Mouse (Mus musculus) cerebellum, postnatal 36 days (tissue): ENCODE results near the gene Kif11.
A peak's percentile ranks its signal among the peaks of the same experiment; 100 is the strongest.

Experiments used
- DNase-seq, 2 experiments: peaks; one replicate each; pipeline ENCODE4 v3.0.0; 2021 to 2022; ENCODE audit warnings: mixed read lengths in 2 of 2

Kif11 gene

DNA sequence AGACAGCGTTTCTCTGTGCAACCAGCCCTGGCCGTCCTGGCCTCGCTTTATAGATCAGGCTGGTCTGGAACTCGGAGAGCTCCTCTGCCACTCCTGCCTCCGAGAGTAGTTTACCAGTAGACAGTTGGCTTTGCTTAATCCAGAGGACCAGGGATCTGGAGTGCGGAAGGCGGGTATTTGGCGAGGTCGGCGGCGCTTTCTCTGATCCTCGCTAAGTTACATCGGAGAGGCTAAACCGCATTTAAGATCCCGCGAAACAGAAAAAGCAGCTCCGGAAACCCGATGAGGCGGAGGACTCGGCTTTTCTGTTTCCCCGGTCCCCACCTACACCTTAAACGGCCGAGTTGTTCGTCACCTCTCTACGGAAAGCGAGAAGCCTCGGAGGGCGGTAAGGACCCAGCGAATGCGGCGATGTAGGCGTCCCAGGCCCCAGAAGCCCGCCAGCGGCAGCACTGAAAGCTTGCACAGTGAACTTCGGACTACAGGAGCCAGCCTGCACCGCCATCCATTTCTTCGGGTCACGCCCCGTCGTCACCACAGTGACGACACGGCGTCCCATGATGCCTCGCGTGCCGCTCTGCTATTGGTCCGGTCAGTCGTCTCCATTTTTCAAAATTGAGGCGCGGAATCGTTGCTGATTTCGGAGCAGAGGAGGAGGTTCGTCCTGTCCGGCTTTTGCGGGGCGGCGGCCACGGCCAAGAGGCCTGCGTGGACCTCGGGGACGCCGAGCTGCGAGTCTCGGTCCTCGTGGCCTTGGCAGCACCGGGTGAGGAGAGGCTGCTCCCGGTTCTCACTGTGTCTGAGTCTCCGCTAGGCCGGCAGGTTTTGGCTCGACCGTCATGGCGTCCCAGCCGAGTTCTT, at the start of gene Kif11:
Gene Kif11, plus strand, starts transcription at position 649 of the 861 bp plus-strand sequence.
- DNase-seq: peak; percentile 94 to 95

DNA sequence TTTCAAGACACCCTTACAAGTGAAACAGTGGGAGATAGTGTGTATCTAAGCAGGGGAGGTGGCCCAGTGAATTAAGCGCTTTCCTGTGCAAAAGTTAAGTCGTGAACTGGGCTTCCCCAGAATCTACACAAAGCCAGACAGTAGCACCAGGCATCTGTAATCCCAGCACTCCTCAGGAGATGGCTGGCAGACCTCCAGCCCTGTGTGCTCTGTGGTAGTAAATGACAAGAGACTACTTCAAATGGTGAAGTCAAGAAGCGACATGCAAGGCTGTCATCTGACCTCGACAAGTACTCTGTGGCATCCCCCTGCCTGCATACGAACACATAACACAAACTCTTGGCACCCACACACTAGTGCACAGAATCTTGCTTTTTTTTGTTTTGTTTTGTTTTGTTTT, 49.0 kb upstream of the Kif11 start:
- peak; percentile 13 to 23 for DNase-seq

DNA sequence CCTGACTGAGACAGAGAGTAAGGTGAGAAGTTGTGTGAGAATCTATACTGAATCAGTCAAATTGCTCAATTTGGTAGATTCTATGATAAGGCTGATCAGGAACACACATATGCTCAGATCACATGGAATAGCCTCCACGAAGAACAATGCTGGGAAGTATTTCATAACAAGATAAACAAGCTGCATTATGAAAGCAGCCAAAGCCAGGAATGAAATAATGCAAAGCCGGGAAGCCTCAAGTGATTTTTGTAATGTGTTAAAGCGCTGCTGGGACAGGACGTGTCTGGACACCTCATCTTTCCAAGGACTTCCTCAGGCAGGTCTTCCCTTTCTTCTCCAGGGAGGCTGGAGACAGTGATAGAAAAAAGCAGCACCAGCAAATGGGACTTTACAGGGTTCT, 43.5 kb upstream of the Kif11 start:
- DNase-seq: no peak

DNA sequence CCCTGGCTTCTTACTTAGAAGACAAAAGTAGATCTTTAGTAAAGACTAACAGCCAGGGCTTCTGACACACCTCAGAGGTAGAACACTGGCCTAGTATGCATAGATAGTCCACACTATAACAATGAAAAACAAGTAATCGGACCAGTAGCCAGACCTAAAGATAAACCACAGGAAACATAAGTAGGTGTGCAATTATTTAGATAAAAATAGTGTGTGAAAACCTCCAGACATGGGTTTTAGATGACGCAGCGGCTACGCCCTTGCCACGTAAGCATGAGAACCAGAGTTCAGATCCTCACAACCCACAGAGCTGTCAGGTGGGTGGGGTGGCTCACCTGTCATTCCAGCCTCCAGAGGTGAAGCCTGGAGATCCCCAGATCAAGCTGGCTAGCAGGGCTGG, 42.8 kb upstream of the Kif11 start:
- DNase-seq: no peak

DNA sequence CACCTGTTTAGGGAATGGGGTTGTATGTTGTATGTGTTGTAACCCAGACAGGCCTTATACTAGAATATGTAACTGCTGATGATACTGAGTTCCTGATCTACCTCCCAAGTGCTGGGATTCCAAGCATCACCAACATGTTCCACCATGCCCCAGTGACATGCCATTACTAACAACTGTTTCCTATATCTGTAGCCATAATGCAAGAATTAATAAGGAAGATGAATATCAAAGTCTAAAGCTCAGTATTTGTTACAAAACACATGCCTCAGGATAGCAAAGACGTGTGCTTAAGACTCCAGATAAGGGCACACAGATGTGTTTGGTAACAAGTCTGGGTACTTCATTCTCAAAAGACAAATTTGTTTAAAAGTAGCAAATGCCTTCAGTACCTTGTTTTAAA, 40.8 kb upstream of the Kif11 start:
- no peak for DNase-seq

DNA sequence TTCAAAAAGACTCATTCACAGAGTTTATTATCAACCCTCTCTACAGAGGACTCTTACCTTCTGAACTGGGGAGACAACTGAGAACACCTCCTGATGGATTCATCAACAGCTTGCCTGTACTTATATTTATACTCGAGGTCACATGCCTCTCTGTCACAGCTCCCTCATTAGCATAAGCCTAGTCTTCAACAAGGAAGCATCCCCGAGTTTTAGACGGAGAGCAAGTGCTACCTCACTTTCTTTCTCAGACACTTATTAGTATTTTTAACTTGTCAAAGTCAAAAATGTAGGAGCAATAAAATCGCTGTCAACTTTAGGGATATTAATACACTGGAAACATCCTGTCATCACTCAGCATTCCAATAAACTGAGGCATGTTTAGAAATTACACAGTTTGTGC, 38.5 kb upstream of the Kif11 start, which contains the start of gene Ide:
Gene Ide, minus strand, starts transcription at position 101 of the 400 bp plus-strand sequence.
- DNase-seq: no peak

DNA sequence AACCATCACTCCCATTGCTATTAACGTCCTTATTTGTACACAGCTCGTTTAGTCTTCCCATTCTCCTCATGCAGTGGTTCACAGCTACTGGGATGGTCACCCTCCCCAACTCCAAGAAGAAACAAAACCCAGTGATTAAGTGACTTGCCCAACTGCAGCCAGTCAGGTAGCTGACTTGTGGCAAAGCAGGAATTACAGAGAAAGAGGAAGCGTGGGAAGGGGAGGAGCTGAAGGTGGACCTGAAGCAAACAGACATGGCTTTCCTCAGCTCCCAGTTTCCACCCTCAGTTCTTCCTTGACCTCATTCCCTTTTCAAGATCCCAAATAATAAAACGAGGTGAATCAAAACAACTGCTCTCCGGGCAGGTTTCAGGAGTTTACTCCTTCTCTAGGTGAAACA, 35.7 kb upstream of the Kif11 start:
- no peak for DNase-seq

DNA sequence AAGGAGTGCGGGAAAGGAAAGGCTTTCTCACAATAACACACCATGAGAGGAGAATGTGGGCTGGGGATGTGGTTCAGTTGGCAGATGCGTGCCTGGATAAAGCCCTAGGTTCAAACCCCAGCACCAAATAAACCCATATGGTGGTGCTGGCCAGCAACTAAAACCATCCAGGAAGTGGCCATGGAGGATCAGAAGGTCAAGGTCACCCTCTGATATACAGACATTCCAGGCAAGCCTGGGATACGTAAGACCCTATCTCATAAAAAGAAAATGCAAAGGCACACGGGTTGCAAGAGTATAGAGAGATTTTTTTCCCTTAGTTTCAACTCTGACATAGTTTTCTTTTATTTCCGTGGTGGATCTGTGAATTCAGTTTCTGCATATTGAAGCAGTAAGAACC, 35.3 kb upstream of the Kif11 start:
- DNase-seq: no peak

DNA sequence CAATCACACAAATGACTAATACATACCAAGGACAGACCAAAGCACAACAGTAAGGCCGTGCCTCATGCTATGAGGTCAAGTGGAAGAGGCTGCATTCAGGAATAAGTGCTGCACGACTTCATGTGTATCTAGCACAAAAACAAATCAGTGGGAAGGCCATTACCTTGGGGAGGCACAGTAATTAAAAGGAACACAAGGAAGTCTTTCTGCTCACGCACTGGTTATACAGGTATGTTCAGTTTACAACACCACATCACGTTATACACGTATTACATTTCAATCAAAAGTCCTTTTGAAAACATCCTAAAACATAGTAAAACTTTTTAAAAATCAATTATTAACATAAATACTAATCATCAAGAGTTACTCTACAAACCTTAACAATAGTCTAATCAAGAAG, 32.3 kb upstream of the Kif11 start:
- no peak for DNase-seq

DNA sequence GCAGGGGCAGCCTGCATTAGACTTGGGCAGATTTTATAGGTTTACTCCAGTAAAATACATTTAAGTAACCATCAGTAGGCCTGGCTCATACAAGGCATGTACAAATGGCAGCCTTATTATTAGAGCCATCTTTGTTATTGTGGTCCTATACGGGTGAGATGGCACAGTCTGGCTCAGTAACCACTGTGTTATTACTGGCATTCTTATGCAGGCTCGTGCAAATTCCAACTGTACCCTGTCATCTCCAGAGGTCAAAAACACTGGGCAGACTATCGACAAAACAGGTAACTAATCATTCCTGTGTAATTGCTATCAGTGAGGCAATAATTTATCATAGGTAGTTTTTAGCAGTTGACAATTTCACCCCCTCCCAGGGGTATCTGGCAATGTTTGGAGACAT, 29.9 kb upstream of the Kif11 start:
- no peak for DNase-seq

DNA sequence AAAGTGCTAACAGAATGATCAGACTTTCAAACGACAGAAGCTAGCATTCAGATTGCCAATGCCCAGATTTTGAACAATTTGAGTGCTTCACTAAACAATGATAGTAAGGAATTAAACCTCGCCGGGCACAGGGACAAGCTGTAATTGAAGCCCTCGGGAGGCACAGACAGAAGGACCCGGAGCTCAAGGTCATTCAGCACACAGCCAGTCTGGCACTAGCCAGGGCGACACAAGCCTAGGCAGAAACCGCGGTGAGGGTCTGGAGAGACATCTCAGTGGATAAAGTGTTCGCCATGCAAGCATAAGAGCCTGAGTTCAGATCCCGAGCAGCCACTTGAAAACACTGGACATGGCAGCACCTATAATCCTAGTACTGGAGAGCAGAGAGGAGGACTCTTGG, 27.9 kb upstream of the Kif11 start:
- DNase-seq: no peak

DNA sequence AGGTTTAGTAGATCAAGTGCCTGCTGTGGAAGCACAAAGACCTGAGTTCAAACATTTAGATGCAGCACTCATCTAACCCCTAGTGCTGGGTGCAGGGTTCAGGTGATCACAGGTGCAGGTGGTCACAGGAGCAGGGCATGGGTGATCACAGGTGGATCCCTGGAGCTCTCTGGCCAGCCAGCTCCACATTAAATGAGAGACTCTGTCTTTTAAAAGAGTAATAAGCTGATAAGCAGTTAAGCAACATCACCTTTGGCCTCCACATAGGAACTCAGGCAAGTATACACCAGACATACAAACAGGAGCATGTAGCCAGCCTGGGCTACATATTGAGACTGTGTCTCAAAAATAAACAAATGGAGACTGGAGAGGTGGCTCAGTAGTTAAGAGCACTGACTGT, 27.3 kb upstream of the Kif11 start:
- DNase-seq: no peak

DNA sequence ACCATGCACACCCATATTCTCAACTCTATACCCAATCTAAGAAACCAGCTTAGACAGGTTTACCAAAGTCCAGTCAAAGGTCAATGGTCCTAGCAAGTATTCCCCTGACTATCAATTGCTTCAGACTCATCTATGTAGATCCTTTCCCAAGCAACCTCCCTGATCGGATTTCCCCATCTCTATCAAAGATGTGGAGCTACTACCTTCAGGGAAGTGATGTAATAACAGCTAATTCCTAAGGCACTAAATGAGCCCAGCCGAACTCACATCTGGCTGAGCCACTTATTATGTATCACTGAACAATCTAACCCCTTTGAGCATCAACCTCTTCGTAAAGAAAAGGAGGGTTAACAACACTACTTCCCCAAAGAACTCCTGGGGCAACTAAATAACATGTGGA, 23.4 kb upstream of the Kif11 start:
- no peak for DNase-seq

DNA sequence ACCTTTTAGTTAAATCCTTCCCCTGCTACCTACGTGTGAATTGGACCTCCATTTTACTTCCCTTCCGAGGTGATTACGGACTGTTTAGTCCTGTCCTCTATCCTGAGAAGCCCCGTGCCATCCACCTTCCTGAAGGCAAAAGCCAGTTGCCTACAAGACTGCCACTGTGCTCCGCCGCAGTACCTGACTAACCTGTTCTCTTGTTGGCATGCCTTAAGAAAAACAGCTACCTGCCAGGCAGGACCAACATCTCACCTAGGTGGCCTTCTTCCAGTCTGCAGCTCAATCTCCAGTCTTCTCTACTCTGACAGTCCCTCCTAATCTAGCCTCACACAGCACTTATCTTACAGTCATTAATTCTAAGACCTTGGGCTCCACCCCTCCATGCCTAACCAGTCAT, 22.9 kb upstream of the Kif11 start:
- no peak for DNase-seq

DNA sequence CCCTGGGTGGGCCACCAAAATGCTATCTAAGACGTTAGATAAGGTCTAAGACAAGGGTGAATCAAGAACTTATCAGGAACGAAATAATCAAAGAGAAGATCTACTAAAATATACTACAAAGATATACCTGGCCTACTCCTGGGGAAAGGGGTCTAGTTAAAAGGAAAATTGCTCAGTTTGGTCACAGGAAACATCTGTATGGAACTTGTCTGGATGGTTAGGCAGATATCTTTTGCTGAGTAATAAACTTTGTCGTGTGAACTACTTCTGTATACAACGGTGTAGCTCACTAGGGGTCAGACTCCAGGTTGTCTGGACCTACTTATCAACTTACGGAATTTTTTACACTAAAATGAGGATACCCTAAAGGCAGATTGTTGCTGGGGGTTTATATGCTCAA, 16.2 kb upstream of the Kif11 start:
- no peak for DNase-seq

DNA sequence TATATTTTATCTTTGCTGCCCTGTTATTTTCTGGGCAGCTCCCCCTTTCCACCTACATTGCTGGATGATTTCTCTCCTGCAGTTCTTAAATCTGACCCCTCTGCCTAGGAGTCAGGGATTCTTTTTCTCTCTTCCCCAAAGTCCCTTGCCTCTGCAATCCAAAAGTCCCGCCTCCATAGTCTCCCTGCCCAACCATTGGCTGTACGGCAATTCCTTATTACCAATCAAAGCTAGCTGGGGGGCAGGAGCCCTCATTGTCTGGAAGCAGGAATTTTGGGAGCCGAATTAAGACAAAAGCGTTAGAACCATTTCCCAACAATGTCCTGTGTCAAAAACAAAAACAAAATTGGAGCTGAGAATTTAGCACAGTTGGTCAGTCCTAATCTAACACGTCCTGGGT, 13.7 kb upstream of the Kif11 start:
- no peak for DNase-seq

DNA sequence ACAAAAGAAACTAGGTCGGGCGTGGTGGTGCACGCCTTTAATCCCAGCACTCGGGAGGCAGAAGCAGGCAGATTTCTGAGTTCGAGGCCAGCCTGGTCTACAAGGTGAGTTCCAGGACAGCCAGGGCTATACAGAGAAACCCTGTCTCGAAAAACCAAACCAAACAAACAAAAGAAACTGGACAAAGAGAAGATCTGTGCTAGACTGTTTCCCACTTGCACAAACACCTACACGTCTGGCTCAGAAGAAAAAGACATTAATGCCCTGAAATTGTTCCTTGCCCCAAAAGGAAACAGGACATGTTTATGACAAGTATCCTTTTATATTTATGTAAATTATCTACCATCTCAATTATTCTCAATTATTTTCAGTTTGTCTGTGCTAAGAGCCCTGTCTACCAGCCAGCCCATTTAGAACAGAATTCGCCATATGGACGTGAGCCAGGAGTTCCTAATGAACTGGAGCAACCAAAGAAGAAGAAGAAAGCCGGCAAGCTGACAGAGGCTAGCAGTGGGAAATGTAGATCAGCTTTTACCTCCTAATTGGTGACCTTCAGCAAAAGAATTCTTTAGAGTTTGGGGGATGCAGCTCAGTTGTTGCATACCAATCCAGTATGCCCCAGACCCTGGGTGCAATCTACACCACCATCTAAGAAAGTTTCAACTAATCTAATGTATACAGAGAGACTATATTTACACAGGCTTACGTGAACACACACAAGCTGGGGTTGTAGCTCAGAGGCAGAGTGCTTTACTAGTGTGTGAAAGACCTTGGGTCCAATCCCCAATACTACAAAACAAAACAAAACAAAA, 12.9 kb upstream of the Kif11 start:
- no peak for DNase-seq

DNA sequence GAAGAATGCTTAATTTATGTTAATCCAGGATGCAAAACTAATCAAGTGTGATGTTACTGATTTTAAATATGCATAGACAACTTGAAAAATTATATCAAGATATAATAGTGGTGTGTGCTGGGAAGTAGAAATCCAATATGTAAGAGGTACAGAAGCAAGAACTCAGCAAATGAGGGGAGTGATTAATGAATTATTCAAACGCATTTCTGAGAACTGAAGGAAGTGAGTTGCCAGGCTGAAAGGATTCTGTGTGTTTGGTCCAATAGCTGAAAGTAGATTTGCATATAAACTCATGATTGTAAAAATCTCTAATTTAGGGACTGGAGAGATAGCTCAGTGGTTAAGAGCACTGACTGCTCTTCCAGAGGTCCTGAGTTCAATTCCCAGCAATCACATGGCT, 7.2 kb upstream of the Kif11 start:
- DNase-seq: no peak

DNA sequence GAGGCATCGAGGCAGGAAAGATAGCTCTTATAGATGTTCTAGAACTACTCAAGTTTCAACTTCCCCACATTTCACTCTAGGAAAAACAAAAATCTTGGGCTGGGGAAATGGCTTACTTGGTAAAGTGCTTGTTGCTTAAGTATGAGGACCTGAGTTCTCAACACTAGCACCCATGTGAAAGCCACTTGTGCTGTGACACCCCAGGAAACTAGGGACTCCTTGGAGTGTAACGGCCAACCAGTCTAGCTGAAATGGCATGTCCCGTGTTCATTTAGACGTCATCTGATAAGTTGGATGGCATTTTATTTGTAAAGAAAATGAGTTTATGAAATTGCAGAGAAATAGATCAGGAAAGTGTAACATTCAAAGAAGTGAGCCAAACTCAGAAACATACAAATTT, 6.3 kb upstream of the Kif11 start:
- no peak for DNase-seq

DNA sequence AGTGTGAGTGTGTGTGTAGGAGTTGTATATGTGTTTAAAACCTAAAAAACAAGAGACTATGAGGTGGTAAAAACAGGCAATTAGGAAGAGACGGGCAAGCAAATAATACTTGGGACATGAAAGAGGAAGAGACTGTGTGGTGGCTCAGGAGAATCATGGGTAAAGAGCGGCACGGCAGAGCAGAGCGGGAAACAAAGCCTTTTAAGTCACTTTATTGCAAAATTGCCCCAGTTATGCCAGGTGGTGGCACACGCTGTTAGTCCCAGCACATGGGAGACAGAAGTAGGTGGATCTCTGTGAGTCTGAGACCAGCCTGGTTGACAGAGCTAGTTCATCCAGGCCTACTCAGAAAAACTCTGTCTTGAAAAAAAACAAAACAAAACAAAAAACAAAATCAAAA, 5.8 kb upstream of the Kif11 start:
- DNase-seq: no peak

DNA sequence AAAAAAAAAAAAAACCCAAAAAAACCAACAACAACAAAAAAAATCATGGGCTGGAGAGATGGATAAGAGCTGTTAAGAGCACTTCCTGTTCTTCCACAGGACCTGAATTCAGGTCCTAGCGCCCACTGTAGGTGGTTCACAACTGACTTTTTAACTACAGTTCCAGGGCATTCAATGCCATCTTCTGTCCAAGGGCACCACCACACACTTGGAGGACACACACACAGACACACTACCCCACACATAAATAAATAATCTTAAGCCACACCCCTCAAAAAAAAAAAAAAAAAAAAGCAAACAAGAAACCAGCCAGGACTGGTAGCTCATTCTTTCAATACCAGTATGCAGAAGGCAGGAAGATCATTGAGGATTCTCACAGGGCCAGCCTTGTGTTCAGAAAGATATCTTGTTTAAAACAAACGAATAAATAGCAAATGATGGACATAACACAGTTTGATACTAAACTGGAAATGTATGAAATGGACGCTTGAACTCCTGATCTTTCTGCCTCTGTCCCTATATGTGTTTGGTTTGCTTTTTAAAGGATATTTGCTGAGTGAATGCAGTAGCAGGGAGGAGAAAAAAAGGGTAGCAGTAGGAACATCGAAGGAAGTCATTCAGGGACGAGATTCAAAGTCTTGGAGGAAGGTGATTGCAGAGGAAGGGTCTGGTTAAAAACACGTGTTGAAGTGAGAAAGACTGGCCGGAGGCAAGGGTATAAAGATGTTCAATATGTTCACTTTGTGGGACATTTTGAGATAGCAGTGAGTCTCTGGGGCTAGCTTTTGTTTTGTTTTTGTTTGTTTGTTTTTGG, 1.1 kb upstream of the Kif11 start:
- DNase-seq: no peak

DNA sequence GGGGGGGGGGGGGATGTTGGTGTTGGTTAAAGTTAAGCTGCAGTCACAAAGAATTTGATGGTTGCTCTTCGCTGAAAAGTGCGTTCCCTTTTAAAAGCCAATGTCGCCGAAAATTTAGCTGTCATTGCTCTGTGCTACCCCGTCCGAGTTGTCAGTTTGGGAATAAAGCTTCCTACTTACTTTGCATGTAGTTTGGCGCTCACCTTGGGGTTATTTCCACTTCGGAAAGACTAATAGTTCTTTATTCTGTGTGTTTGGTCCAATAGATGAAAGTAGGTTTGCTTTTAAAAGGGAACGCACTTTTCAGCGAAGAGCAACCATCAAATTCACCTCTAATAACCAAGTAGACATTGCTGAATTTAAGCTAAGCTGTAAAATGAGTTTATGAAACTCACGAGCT, 638 bp downstream of the Kif11 start:
- DNase-seq: no peak

DNA sequence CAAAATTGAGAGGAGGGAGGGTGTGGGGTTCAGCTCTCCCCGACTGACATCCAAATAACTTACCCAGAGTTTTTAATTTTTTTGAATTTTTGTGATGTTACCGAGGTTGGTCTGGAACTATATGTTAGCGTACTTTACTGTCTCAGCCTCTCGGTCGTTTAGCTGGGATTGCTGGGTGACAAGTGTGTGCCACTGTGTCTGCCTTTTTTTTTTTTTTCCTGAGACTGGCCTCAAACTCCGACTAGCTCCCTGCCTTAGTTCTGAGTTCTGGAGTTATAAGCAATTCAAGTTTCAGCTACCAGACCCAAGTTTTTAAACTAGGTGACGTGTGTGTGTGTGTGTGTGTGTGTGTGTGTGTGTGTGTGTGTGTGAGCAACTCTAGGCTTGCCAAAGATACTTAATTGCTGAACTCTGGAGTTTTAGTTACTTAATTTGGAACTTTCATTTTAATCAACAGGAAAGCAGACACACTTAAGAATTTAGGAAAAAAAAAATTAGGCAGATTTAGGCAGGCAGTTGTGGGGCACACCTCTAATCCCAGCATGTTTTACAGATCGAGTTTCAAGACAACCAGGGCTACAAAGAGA, 1.3 kb downstream of the Kif11 start:
- no peak for DNase-seq
